Mouse (Mus musculus) sigmoid colon, adult 10 weeks (tissue): ENCODE data around the gene Olfr937. TPM values are rescaled to one million over a fixed set of nuclear protein-coding genes. Genes with fewer than 3 reads are reported as not detected.

Experiments
- polyA plus RNA-seq: library from polyadenylated mRNA; stranded (reverse); fragments of 350-450 nt; fragmentation: Illumina TruSeq; extraction: RNeasy Lipid Tissue Mini Kit (QIAGEN cat#74804); gene quantifications from one replicate; pipeline ENCODE4 v1.2.3, GENCODE M21; 2014; ENCODE audit warnings: low read depth, low replicate concordance

The Olfr937 gene
- not detected for polyA plus RNA-seq

GRCm38 (mm10) chr9:39064851-39065250 lies at the start of gene Olfr937:
TSS of gene Olfr937 (minus strand) at chr9:39064951.

GRCm38 (mm10) chr9:39078787-39079186 lies 14.0 kb upstream of the Olfr937 start, which contains the start of gene Olfr938:
TSS of gene Olfr938 (minus strand) at chr9:39078887.

GRCm38 (mm10) chr9:39023277-39023676 lies 41.5 kb downstream of the Olfr937 start, which contains the start of gene Olfr146:
TSS of gene Olfr146 (minus strand) at chr9:39023377.

Other genes with a start within 250 kb of the Olfr937 start
- gene Olfr923, start 238.4 kb downstream of the Olfr937 start, polyA plus RNA-seq, result not detected
- gene Olfr924, start 220.5 kb downstream of the Olfr937 start, polyA plus RNA-seq, result not detected
- not detected for gene Olfr26, start 209.9 kb downstream of the Olfr937 start, polyA plus RNA-seq
- gene Olfr926, start 187.8 kb downstream of the Olfr937 start, polyA plus RNA-seq, result not detected
- gene Olfr930, start 135.1 kb downstream of the Olfr937 start, polyA plus RNA-seq, result not detected
- gene Olfr933, start 92.6 kb downstream of the Olfr937 start, polyA plus RNA-seq, result not detected
- not detected for gene Olfr934, start 76.6 kb downstream of the Olfr937 start, polyA plus RNA-seq
- gene Olfr935, start 65.3 kb downstream of the Olfr937 start, polyA plus RNA-seq, result not detected
- gene Olfr146, start 41.6 kb downstream of the Olfr937 start, polyA plus RNA-seq, result not detected
- gene Olfr938, start 13.9 kb upstream of the Olfr937 start, polyA plus RNA-seq, result not detected
- gene Olfr27, start 63.2 kb upstream of the Olfr937 start, polyA plus RNA-seq, result not detected
- not detected for gene Olfr943, start 101.4 kb upstream of the Olfr937 start, polyA plus RNA-seq
- not detected for gene Olfr944, start 137.0 kb upstream of the Olfr937 start, polyA plus RNA-seq
- not detected for gene Olfr1537, start 185.0 kb upstream of the Olfr937 start, polyA plus RNA-seq
- not detected for gene Olfr945, start 211.9 kb upstream of the Olfr937 start, polyA plus RNA-seq